Mouse (Mus musculus): ENCODE data around the gene Cdx2. TPM values are rescaled to one million over a fixed set of nuclear protein-coding genes. Genes with fewer than 3 reads are reported as not detected.

Cdx2 gene
- total RNA-seq, 2 experiments from 2014 or later: not detected

- DNase-seq: no peak
Observed at GRCm38 (mm10) chr5:147292506-147293120, 14.5 kb downstream of the Cdx2 start.

GRCm38 (mm10) chr5:147291764-147292505, 15.1 kb downstream of the Cdx2 start:
- no peak for DNase-seq

- DNase-seq: no peak
Observed at GRCm38 (mm10) chr5:147284365-147284764, 22.7 kb downstream of the Cdx2 start.

DNA sequence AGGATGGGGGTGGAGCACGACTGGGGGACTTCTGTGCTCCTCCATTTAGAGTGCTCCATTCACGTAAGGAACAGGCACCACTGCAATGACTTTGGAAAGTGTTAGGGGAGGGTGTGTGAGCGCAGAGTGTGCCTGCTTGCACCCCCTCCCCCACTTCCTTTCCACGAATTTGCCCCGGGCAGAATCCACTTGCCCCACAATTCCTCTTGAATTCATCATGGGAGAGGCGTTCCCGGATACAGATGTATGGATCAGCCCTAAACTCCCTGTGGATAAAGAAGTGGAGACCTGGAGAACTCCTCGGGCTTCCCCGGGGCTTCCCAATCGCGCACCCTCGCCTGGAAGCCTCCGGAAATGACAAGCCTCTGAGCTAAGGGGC, 29.5 kb downstream of the Cdx2 start:
- no peak for DNase-seq

DNA sequence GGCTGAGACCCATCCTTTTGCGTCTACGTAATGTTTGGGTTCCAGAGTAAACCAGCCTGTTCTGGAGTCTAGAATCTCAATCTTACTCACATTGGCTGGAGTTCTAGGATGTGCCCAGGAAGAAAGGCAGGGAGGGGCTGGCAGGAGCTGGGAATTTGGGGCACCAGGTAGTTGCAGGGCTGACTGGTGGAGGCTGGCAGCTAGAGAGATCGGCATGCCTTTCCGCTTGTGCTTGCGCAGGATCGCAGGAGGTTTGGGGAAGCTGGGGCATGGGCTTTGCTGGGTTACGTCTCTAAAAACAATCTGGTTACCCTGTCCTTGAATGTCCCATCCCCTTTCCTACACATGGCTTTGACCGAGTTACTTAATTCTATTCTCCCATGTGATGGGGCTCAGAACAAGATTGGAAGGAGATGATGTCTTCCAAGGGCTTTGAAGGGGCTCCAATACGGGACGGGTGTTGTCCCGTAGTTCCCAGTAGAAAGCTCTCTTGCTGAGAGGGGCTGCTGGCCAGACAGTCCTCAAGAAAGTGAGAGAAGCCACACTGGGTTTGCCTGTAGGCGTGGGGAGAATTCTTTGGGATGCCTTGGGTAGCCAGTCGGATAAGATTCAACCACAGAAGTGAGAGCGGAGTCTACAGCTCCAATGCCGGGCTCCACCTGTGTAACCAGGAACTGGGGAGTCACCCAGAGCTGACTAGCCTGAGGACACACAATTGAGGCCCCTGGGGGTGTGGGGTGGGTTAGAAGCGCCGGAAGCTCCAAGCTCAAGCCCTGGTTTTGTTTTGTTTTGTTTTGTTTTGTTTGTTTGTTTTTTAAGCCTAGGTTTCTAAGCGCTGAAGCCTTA, 30.1 kb downstream of the Cdx2 start:
- no peak for DNase-seq

GRCm38 (mm10) chr5:147275761-147276160, 31.3 kb downstream of the Cdx2 start:
- DNase-seq: no peak

- no peak for DNase-seq
Observed at GRCm38 (mm10) chr5:147274174-147275141, 32.6 kb downstream of the Cdx2 start.

GRCm38 (mm10) chr5:147272808-147273345, 34.2 kb downstream of the Cdx2 start:
- DNase-seq: no peak

- DNase-seq: no peak
Observed at GRCm38 (mm10) chr5:147272046-147272807, 34.8 kb downstream of the Cdx2 start.

DNA sequence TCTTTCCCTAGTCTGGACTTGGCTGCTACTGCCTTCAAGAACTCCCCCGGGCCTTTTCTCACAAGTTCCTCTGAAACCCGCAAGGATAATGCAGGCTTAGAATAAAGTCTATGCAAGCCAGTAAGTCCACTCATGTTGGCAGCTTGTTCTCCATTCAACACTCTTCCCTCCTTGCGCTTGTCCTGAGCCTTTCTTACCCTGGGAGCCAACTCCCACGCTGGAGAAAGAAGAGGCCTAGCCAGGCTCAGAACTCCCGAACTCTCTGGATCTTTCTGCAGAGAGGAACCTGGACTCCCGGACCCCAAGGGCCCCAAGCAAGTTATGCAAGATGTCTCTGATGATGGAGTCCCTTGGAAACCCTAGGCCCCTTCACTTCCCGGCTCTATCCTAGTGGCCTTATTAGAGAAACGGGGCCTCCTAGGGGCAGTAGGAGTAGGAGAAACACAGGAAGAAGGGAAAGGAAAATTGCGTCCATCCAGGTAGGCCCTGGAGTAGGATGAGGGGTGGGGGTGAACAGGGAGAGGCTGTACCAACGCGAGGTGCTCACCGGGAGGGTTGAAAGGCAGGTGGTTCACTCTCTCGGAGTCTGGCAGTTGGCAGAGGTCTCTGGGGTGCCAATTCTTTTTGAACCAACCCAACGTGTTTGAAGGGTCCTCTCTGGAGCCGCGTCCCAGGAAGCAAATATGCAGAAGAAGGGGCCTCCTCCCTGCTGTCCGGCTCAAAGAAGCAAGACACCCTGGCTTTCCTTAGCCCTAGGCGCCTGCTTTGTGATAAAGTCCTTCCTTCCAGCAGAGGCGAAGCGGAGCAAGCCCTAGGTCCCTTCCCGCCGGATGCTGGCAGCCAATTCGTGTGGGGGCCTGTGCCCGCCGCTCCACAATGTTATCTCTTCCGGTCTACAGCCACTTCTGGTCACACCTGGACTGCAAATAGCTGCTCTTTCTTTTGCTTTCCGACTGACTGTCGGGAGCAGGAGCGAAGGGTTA, 36.1 kb downstream of the Cdx2 start:
- no peak for DNase-seq

DNA sequence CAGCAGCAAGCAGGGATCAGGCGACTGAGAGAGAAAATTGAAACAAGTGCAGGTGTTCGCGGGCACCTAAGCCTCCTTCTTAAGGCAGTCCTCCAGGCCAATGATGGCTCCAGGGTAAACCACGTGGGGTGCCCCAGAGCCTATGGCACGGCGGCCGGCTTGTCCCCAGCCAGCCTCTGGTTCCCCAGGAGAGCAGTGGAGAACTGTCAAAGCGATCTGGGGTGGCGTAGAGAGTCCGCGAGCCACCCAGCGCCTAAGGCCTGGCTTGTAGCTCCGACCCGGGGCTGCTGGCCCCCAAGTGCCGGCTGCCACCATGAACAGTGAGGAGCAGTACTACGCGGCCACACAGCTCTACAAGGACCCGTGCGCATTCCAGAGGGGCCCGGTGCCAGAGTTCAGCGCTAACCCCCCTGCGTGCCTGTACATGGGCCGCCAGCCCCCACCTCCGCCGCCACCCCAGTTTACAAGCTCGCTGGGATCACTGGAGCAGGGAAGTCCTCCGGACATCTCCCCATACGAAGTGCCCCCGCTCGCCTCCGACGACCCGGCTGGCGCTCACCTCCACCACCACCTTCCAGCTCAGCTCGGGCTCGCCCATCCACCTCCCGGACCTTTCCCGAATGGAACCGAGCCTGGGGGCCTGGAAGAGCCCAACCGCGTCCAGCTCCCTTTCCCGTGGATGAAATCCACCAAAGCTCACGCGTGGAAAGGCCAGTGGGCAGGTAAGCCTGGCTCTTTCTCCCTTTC, 37.0 kb downstream of the Cdx2 start, which contains the start of gene Pdx1:
Pdx1 (plus strand) TSS at position 34 of the 747 bp plus-strand sequence.
- no peak for DNase-seq

DNA sequence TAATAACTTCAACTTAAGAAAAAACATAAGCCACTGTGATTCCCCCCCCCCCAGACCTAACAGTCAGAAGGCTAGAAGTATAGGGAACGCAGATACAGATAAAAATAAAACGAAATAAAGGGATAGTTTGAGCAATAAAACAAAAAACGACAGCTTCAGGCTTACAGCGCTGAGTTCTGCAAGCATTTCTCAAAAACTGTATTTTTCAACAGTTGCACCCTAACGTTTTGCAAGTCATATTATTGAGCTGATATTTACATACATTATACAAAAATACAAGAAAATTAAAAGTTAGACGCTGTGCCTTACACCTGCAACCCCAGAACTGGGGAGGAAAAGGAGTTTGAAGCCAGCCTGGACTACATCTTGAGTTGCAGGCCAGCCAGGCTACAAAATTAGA, 37.7 kb downstream of the Cdx2 start:
- DNase-seq: no peak

DNA sequence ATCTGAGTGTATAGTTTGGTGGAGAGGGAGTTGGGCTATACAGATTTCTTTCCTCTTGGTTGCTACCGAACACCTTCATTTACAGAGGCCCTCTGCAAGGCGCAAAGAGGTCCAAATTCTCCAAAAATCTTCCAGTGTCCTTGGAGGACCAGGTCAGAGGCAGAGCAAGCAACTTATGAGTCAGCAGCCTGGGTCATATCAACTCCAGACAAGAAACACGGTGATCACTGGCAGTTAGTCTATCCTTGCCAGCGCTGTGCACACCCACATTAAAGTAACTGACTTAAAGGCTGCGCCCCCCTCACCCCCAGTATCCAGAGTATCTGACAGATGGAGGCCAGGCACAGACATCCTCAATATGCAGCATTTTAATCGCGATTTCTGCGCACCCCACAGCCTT, 38.3 kb downstream of the Cdx2 start:
- DNase-seq: no peak

GRCm38 (mm10) chr5:147267434-147267833, 39.6 kb downstream of the Cdx2 start:
- DNase-seq: no peak

DNA sequence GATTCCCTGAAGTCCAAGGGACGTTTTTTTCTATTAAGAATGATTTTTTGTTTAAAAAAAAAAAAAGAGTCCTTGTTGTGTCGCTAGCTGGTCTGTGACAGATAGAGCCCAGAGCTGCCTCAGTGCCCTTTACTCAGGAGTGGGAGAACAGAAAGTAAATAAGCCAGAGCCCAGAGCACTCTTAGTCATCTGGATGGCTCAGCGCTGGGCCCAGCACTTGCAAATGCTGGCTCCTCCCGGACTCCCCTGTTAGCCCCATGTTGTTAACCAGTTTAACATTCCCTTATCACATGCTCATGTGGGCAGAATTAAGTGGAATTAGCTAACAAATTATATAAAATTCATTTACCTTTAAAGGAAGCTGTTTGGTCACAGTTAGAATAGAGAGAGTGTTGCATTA, 43.1 kb downstream of the Cdx2 start:
- DNase-seq: no peak

GRCm38 (mm10) chr5:147261899-147262541, 45.0 kb downstream of the Cdx2 start:
- DNase-seq: no peak

GRCm38 (mm10) chr5:147260778-147261177, 46.3 kb downstream of the Cdx2 start:
- no peak for DNase-seq

DNA sequence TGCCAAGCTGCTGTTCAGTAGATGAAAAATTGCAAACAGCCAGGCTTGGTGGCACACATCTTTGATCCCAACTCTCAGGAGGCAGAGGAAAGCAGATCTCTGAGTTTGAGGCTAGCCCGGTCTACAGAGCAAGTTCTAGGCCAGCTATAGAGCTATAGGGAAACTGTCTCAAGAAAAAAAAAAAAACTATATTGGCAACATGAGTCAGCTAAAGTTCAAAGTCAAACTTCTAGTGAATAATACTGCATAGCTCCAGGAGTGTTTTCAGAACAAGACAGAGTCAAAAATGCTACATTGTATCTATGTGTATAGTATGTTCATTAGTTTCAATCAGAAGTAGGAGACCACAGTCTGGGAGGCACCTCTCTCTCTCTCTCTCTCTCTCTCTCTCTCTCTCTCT, 46.9 kb downstream of the Cdx2 start:
- DNase-seq: no peak
